Mouse (Mus musculus) hindbrain, postnatal 0 days (tissue): ENCODE data around the gene Lrrk1. TPM values are rescaled to one million over a fixed set of nuclear protein-coding genes. Genes with fewer than 3 reads are reported as not detected.
"Not testable (repeated sequence)": the region's sequence is repeated elsewhere in the genome, so short reads cannot be mapped to it uniquely, and the experiment has no call there.

Source experiments
- ATAC-seq: fragments of 200-750 bp; cut with Nextera tagmentation; 2 replicates; pipeline ENCODE4 v1.8.0; 2017; ENCODE audit warnings: mild to moderate bottlenecking, moderate TSS enrichment, moderate library complexity
- DNase-seq: peaks from one replicate; pipeline ENCODE4 v3.0.0-alpha.2; 2015; ENCODE audit warnings: low spot score
- H3K27ac ChIP-seq: fragments of 300-500 bp; sonication (generic); 2 replicates; pipeline ENCODE4 v1.5.1; 2014; ENCODE audit warnings: mild to moderate bottlenecking
- H3K27me3 ChIP-seq: fragments of 300-500 bp; sonication (generic); 2 replicates; pipeline ENCODE4 v1.6.1; 2014; ENCODE audit warnings: low read length, mixed read lengths; ENCODE audit not compliant: insufficient read depth
- H3K36me3 ChIP-seq: fragments of 300-500 bp; sonication (generic); 2 replicates; pipeline ENCODE4 v1.6.1; 2014; ENCODE audit warnings: low read length, mixed read lengths; ENCODE audit not compliant: insufficient read depth
- H3K4me1 ChIP-seq: fragments of 300-500 bp; sonication (generic); 2 replicates; pipeline ENCODE4 v1.6.1; 2014; ENCODE audit warnings: antibody characterized with exemption, low read length, mixed read lengths; ENCODE audit not compliant: insufficient read depth
- H3K4me2 ChIP-seq: fragments of 300-500 bp; sonication (generic); 2 replicates; pipeline ENCODE4 v1.6.1; 2014; ENCODE audit warnings: low read depth, mild to moderate bottlenecking, low read length, moderate library complexity, mixed read lengths
- H3K4me3 ChIP-seq: fragments of 300-500 bp; sonication (generic); 2 replicates; pipeline ENCODE4 v1.5.1; 2014; ENCODE audit warnings: low read length
- H3K9ac ChIP-seq: fragments of 300-500 bp; sonication (generic); replicated peaks from 2 replicates; pipeline ENCODE4 v1.6.1; 2014; ENCODE audit warnings: mild to moderate bottlenecking, low read length, moderate library complexity, mixed read lengths
- H3K9me3 ChIP-seq: fragments of 300-500 bp; sonication (generic); 2 replicates; pipeline ENCODE4 v1.6.1; 2016; ENCODE audit warnings: low read length, mixed read lengths
- CTCF ChIP-seq: IDR thresholded peaks from 2 replicates; pipeline ENCODE4 v1.5.1; 2016; ENCODE audit warnings: antibody characterized with exemption, control low read depth, low read depth
- WGBS: fragments of 180-500 bp; shearing (Covaris S2); extraction: QIAGEN DNeasy Blood & Tissue Kit; methylation state at CpG from one replicate; pipeline ENCODE4 v1.1.7; 2014; 5-methylcytosine and 5-hydroxymethylcytosine counted together
- polyA plus RNA-seq: library from polyadenylated mRNA; unstranded; fragments of >200 nt; fragmentation: Nextera tagmentation; extraction: Ambion mirVana; gene quantifications from 2 replicates; pipeline ENCODE4 v1.2.1, GENCODE M21; 2015
- total RNA-seq: library from RNA; depleted of rRNA; stranded (reverse); fragments of >200 nt; gene quantifications from 2 replicates; pipeline ENCODE4 v1.2.3, GENCODE M21; 2014

The Lrrk1 gene
- total and polyA plus RNA-seq, 2 experiments from 2014 or later = 2.5 to 4.1 TPM

DNA sequence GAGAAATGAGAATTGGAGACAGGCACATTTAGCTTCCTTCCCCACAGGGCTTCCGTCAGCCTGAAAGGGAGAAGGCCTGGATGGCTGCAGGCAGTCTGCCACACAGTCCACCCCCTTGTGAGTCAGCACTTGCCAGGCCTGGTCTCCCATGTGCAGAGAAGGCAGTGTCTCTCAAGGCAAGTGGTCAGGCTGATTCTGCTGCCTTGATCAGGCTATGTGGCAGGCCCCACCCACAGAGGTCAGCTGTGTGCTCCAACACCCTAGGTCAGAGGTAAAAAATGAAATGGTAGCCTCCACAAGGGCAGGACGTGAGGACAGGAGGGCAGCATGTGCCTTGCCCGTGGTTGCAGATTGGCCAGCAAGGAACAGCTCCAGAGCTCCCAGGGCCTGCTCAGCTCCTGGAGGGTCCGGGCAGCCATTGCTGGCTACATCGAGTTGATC, 188.7 kb downstream of the Lrrk1 start:
- Histone ChIP-seq H3K4me2 (no peak overlapping the region), H3K4me1 (0 out of 2 replicates have a peak, but pooled peaks cover 6% of the 10 kb centered on the region), H3K36me3 (no peaks in the 10 kb centered on the region), H3K27ac (peak overlapping the region; percentile 32; the same call in 1 of the 2 replicates), H3K9ac (no peak overlapping the region), H3K27me3 (no peaks in the 10 kb centered on the region), H3K4me3 (no peak overlapping the region), H3K9me3 (no peaks in the 10 kb centered on the region)
- DNase-seq = peak; percentile 41
- ATAC-seq = peak; percentile 57; the same call in 1 of the 2 replicates
- 67% methylated on average over 5 of the region's 5 CpGs for WGBS
- TF ChIP-seq CTCF = no peak

DNA sequence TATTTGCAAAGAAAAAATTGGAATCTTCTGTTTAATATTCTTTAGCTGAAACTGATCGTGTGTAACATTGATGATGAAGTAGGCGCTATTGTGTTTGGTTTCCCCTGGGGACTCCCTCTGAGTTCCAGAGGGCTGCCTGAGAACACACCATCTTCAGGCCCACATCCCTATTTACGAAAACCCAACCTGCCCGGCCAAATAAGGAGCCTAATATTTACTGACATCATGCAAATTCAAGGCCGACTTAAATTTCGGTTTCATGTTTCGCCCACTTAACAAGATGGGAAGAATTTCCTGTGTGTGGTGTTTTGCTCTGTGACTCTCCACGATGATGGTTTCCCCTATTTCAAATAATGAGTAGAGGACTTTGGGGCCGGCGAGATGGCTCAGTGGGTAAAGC, 189.7 kb downstream of the Lrrk1 start:
- Histone ChIP-seq H3K27me3 (no peaks in the 10 kb centered on the region), H3K27ac (no peak overlapping the region), H3K9ac (no peak overlapping the region), H3K4me1 (0 out of 2 replicates have a peak, but pooled peaks cover 6% of the 10 kb centered on the region), H3K36me3 (no peaks in the 10 kb centered on the region), H3K4me2 (no peak overlapping the region), H3K9me3 (no peaks in the 10 kb centered on the region), H3K4me3 (no peak overlapping the region)
- 87% methylated on average over 10 of the region's 10 CpGs for WGBS
- no peak for ATAC-seq
- DNase-seq = no peak
- TF ChIP-seq CTCF = no peak

DNA sequence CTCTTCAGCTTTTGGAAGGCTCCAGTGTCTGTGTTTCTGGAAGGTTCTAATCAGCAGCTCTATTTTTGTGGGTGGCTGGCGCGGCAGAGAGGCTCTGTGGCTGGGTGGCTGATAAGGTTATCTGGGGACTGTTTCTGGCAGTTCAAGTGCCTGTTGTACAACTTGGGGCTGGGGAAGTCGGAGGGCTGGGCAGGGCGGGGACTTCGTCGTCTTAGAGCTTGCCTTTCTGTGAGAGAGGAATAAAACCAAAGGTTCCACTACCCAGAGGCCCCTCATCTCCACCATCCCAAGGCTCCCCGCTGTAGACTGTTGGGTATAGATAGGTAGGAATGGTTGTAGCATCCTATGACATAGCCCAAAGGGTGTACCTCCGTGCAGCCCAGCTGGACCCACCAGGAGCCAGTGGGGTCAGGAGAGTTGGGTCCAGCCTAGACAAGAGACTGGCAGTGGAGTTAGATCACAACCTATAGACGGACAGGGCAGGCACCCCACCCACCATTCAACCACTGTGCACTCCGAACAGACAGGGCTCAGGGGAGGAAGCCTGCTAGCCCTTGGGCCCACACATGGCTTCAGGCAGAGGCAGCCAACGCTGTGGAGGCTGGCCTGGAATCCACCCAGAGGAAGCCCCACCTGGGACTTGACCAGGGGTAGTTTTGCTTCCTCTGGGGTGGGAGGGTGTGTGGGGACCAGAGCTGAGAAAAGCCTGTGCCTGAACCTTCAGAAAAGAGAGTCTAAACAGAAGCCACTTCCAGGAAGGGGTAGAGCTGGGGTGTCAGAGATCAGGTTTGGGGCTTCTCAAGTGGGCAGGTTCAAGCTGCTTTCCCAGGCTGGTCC, 191.3 kb downstream of the Lrrk1 start:
- Histone ChIP-seq H3K9me3 (no peaks in the 10 kb centered on the region), H3K36me3 (no peaks in the 10 kb centered on the region), H3K4me3 (no peak overlapping the region), H3K4me1 (0 out of 2 replicates have a peak, but pooled peaks cover 9% of the 10 kb centered on the region), H3K27me3 (no peaks in the 10 kb centered on the region), H3K9ac (no peak overlapping the region), H3K4me2 (no peak overlapping the region), H3K27ac (no peak overlapping the region)
- TF ChIP-seq CTCF = no peak
- 82% methylated on average over 11 of the region's 11 CpGs for WGBS
- ATAC-seq = no peak
- no peak for DNase-seq

DNA sequence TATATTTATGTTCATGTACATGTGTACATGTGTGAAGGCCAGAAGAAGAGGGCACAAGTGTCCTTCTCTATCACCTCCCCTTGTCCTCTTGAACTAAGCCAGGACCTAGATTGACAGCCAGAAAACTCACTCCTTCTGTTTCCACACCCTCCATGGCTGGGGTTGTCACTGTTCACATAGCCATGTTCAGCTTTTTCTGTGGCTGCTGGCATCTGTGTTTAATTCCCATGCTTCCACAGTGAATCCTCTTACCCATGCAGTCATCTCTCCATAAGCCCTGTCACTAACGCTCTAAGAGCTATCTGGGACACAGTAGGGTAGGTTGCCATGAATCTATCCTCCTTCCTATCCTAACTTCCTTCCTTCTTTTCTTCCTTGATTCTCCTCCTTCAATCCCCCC, 192.3 kb downstream of the Lrrk1 start:
- WGBS = 87% methylated on average over 1 of the region's 1 CpGs
- ATAC-seq (no peak), DNase-seq (no peak)
- no peak overlapping the region for H3K27ac ChIP-seq
- H3K36me3 ChIP-seq = no peaks in the 10 kb centered on the region
- H3K4me2 ChIP-seq = no peak overlapping the region
- TF ChIP-seq CTCF = no peak
- no peaks in the 10 kb centered on the region for H3K9me3 ChIP-seq
- H3K27me3 ChIP-seq = no peaks in the 10 kb centered on the region
- no peak overlapping the region for H3K9ac ChIP-seq
- no peak overlapping the region for H3K4me3 ChIP-seq
- H3K4me1 ChIP-seq = 0 out of 2 replicates have a peak, but pooled peaks cover 10% of the 10 kb centered on the region

DNA sequence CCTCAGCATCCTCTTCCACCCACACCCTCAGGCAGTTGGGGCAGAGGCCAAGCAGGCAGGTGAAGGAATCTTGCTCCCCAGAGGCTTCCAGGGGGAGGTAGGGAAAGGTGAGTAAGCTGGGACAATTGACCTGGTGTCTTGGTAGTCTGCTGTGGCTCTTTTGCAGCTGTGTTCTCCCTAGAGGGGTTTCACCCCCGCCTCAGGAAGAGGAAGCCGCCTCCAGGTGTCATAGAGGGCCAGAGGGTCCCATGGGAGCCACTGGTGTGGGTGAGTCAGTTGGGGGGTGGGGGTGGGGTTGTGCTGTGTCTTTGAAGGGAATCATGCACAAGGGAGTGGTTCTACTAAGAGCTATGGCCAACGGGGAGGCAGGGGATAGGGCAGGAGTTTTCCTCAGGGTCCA, 193.6 kb downstream of the Lrrk1 start:
- DNase-seq = no peak
- no peaks in the 10 kb centered on the region for H3K9me3 ChIP-seq
- 0 out of 2 replicates have a peak, but pooled peaks cover 7% of the 10 kb centered on the region for H3K4me1 ChIP-seq
- H3K4me3 ChIP-seq = no peak overlapping the region
- H3K9ac ChIP-seq = no peak overlapping the region
- H3K27ac ChIP-seq = no peak overlapping the region
- ATAC-seq = no peak
- no peak overlapping the region for H3K4me2 ChIP-seq
- H3K36me3 ChIP-seq = no peaks in the 10 kb centered on the region
- 92% methylated on average over 3 of the region's 3 CpGs for WGBS
- H3K27me3 ChIP-seq = no peaks in the 10 kb centered on the region
- no peak for TF ChIP-seq CTCF

DNA sequence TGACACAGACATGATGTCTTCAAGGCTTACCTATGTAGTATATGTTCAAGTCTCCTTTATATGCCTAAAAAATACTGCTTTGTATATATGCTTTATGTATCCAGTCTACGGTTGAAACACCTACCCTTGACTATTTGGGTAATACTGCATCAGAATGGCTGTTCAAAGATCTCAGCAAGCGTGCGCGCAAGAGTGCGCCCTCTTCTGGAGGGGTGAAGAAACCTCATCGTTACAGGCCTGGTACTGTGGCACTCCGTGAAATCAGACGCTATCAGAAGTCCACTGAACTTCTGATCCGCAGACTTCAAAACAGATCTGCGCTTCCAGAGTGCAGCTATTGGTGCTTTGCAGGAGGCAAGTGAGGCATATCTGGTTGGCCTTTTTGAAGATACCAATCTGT, 197.8 kb downstream of the Lrrk1 start:
- 88% methylated on average over 10 of the region's 10 CpGs for WGBS
- not testable (repeated sequence) for H3K27me3 ChIP-seq, H3K36me3 ChIP-seq, H3K4me2 ChIP-seq, H3K9ac ChIP-seq, DNase-seq, H3K4me3 ChIP-seq, H3K27ac ChIP-seq, H3K9me3 ChIP-seq, ATAC-seq, H3K4me1 ChIP-seq
- 0 out of 2 replicates have a peak, but pooled peaks have one; percentile 17 for TF ChIP-seq CTCF

DNA sequence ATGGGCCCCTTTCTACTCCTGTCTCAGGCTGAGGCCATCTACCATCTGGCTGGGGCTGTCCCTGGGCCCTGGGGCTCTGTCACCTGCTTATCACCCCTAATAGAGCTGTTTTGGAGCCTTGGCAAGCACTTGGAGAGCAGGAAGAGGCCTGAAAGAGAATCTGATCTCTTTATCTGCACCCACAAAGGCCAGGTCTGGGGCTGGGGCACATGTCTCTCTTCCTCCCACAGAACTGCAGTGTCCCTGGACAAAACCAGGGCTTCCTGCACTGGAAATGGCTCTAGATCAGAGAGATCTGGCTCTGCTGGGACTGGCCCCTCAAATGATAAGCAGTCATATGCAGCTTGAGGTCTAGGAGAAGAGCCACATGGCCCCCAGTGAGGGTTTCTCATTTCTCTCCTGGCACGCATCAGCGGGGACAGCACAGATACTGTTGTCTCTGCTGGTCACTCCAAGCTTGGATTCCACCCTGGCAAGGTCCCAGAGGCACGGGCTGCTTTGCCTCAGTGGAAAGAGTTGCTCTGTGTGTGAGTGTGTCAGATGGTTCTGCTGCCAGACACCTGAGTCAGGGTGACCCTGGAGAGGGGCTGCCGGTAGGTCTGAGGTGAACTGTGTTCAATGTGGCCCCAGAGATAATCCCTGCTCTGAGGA, 200.4 kb downstream of the Lrrk1 start:
- TF ChIP-seq CTCF = no peak
- DNase-seq = no peak
- Histone ChIP-seq H3K4me2 (no peak overlapping the region), H3K9me3 (no peaks in the 10 kb centered on the region), H3K9ac (no peak overlapping the region), H3K4me3 (no peak overlapping the region), H3K36me3 (no peaks in the 10 kb centered on the region), H3K27ac (no peak overlapping the region), H3K27me3 (no peaks in the 10 kb centered on the region), H3K4me1 (0 out of 2 replicates have a peak, but pooled peaks cover 4% of the 10 kb centered on the region)
- WGBS = 59% methylated on average over 4 of the region's 4 CpGs
- no peak for ATAC-seq
